Mouse (Mus musculus) heart, postnatal 4 days (tissue): Measurements from ENCODE around the gene Krt18. TPM values are rescaled to one million over a fixed set of nuclear protein-coding genes. Genes with fewer than 3 reads are reported as not detected.
A peak's percentile ranks its signal among the peaks of the same experiment; 100 is the strongest.
"Not testable (repeated sequence)": the region's sequence is repeated elsewhere in the genome, so short reads cannot be mapped to it uniquely, and the experiment has no call there.

Source experiments
- DNase-seq: peaks from one replicate; pipeline ENCODE4 v3.0.0; 2021
- total RNA-seq, 2 experiments: library from RNA; stranded (reverse); gene quantifications; 2 replicates each; pipeline ENCODE4 v1.2.3; 2021

The Krt18 gene
- total RNA-seq, 2 experiments from 2014 or later = 14.9 to 15.4 TPM

DNA sequence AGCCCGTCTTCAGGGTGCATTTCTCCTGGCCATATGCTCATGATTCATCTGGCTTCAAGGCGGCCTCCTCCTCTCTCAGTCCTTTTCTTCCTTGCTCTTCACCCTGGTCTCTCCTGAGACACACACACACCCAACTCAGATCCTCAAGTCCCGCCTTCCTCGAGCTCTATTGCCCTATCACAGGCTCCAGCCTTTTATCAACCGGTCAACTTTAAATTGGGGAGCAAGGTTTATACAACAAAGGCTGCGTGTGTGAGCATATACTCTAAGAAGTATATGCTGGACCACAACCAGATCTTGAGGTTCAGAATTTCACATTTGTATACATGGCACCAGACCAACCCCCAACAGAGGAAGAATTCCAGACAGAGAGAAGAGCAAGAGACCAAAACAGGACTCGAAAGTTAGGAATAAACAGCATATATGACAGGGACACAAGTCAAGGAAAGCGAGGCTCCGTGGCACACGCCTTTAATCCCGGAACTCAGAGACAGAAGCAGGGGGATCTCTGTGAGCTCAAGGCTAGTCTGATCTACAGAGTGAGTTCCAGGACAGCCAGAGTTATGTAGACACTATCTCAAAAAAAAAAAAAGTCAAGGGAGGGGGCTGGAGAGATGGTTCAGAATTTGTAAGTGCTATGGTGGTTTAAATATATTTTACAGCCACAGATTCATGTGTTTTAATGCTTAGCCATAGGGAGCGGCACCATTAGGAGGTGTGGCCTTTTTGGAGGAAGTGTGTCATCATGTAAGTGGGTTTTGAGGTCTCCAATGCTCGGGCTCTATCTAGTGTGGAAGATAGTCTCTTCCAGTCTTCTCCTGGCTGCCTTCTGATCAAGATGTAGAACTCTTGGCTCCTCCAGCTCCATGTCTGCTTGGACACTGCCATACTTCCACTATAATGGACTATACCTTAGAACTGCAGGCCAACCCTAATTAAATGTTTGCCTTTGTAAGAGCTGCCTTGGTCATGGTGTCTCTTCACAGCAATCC lies 42.8 kb downstream of the Krt18 start:
- no peak for DNase-seq

DNA sequence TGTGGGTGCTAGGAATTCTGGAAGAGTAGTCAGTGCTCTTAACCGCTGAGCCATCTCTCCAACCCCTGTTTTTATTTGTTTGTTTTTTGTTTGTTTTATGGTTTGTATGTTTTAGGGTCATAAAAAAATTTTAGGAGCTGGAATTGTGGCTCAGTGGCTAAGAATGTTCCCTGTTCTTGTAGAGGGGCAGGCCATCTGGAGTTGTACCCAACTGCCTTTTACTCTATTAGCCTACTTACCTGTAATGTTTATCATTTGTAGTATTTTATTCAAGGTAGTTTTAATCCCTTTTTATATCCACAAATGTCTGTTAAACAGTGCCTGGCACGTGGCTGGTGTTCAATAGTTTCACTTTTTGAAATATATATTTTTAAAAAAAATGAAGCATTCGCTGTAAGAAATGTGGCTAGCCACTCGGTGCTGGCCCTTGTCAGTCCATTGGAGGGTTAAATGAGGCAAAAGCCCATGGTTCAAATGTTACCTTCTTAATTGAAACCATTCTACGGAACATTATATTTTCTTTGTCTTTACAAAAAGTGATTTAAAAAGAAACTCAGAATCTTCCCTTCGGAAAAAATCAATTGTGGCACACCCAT lies 45.1 kb downstream of the Krt18 start:
- DNase-seq = no peak

DNA sequence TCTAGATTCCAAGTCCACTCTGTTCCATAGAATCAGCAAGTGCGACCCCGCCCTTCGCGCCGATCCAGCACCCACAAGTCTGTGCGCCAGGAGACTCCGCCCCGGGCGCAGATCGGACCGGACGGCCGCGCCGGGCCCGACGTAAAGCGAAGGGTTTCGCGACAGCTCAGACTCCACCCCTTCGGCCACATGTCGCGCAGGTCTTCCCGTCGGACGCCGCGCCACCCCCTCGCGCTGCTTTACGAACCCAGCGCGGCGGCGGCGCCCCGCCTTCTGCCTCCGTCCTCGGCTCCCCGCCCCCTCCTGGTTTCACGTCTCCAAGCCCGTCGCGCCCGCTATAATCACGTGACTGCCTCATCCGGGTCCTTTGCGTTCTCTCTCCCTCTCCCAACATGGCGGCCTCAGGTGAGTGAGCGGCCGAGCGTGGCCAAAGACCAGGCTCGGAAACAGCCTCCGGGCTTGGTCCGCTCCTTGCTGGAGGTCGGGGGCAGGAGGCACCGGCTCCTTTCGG lies 45.6 kb downstream of the Krt18 start, which contains the start of gene Eif4b:
Gene Eif4b (plus strand): TSS at position 215 of the 511 bp plus-strand sequence.
- peak; percentile 99 for DNase-seq

DNA sequence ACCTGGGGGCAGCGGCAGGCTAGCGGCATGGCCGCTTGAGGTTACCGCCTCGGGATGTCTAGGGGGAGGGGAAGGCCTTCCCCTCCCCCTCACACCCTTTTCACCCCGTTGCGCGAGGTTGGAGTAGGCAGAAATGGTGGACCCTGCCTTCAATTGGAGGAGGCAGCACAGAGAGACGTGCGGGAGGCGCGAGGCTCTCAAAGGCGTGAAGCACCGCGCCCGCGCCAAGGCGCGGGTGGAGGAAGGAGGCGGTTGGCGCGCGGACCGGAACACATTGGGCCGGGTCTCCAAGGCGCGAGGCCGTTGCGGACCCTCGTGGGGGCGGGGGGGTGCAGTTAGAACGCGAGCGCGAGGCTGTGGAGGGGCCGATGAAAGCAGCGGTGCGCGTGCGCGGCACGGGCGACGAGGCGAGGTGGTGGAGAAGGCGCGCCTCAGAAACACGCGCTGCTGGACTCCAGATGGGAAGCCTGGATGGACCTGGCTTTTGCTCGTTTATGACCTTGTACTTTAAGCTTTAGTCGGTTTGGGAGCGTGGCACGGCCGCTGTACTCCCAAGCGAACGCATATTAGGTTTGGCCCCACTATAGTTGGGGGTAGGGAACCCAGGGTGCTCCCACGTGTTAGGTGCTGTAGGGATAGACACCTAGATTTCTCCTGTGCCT lies 46.2 kb downstream of the Krt18 start:
- DNase-seq = peak; percentile 73

DNA sequence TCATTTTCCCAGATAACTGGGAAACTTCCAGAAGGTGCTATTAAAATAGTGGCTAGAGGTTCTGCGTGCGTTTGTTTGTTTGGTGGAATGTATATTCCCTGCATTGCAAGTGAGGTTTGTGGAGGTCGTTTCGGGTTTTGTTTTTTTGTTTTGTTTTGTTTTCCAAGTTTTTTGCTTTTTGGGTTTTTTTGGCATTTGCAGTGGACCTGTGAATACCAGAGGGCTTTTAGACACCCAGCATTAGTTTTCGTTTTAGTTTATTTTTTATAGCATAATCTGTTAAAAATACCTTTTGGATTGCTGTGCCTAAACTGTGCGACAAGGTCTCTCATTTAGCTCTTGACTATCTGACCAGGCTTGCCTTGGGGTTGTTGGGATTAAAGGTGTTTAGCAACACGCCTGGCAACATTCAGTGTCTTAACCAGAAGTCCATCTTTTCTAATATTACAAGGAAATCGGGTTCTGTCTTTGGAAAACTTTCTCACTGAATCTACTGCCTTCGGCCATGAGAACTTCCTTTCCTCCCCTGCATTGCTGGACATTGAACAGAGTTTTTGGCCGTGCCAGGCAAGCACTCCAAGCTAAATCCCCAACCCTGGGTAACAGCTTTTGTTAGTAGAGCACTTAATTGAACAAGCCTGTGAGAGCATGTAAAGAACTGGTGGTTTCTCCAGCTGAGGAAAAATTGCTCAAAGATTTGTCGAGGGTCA lies 47.1 kb downstream of the Krt18 start:
- no peak for DNase-seq

DNA sequence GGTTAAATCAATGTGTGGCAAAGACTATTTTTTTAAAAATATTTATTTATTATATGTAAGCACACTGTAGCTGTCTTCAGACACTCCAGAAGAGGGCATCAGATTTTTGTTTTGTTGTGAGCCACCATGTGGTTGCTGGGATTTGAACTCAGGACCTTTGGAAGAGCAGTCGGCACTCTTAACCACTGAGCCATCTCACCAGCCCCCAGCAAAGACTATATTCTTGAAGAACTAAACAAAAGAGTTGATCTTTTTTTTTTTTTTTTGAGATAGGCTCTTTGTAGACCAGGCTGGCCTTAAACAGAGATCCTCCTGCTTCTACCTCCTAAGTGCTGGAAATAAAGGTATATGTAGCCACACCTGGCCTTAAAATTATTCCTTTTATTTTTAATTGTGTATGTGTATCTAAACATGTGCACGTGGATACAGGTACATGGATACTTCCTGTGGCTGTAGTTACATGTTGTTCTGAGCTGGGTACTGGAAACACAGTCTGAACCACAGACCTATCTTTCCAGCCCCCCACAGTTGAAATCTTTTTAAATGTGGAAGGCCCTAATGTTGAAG lies 49.2 kb downstream of the Krt18 start:
- no peak for DNase-seq

DNA sequence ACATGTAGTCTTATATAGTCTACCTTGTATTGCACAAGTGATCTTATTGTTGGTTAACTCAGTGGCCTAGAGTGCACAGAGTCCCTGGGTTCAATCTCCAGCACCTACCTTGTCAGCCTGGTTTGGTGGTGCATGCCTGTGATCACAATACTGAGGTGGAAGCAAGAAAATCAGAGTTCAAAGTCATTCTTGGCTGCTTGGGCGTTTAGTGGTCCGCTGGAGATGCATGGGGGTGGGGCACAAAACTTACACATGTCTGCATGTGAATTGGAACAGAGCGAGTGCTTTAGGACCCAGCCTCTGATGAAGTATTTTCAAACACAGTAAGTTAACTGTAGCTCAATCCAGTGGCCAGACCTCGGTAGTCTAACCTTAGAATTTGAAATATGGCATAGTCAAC lies 51.2 kb downstream of the Krt18 start:
- no peak for DNase-seq

DNA sequence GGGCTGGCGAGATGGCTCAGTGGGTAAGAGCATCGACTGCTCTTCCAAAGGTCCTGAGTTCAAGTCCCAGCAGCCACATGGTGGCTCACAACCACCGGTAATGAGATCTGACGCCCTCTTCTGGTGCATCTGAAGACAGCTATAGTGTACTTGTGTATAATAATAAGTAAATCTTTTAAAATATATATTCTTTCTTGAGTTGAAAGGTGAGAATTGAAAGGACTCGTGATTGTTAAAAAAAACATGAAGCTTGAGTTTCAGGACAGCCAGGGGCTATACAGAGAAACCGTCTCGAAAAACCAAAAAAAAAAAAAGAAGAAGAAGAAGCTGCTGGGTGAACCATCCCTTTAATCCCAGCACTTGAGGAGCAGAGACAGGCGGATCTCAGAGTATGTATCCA lies 51.9 kb downstream of the Krt18 start:
- not testable (repeated sequence) for DNase-seq

DNA sequence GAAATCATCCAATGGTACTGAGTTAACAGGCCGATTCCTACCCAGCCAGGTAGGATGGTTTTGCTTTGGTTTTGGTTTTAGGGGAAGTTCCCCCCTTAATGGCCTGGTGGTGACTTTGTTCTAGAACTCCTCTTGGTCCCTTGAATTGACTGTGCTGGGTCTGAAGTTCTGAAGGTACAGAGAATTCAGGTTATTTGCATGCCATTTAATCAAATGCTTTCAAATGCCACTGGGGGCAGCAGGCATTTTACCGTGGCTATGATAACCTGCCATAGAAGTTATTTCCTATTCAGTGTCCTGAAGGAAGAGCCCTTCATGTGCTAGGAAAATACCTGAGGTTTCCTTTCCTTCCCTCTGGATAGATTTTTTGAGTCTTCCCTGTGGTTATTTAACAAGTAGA lies 52.4 kb downstream of the Krt18 start:
- no peak for DNase-seq

Other genes with a start within 250 kb of the Krt18 start
- not detected for gene Krt72, start 241.7 kb upstream of the Krt18 start, total RNA-seq
- not detected for gene Krt73, start 225.8 kb upstream of the Krt18 start, total RNA-seq
- gene Krt2, start 210.0 kb upstream of the Krt18 start, total RNA-seq = not detected
- not detected for gene Krt1, start 177.4 kb upstream of the Krt18 start, total RNA-seq
- not detected for gene Krt77, start 158.5 kb upstream of the Krt18 start, total RNA-seq
- gene Krt76, start 135.3 kb upstream of the Krt18 start, total RNA-seq = not detected
- not detected for gene Krt4, start 103.4 kb upstream of the Krt18 start, total RNA-seq
- under 1 TPM; 0.25 to 0.45 TPM for gene Krt79, start 87.9 kb upstream of the Krt18 start, total RNA-seq
- gene Krt78, start 73.9 kb upstream of the Krt18 start, total RNA-seq = under 1 TPM in 1 of 2 experiments, not detected in 1; 0.07 TPM
- gene Krt8, start 23.7 kb upstream of the Krt18 start, total RNA-seq = 1 to 10 TPM; 6.2 to 6.4 TPM
- 100 to 1,000 TPM; 142 to 145 TPM for gene Eif4b, start 45.6 kb downstream of the Krt18 start, total RNA-seq
- gene Tns2, start 72.2 kb downstream of the Krt18 start, total RNA-seq = 10 to 100 TPM; 65.8 to 70.3 TPM
- gene Spryd3, start 108.1 kb downstream of the Krt18 start, total RNA-seq = 10 to 100 TPM; 19.9 to 22.6 TPM
- gene Igfbp6, start 116.2 kb downstream of the Krt18 start, total RNA-seq = 10 to 100 TPM; 10.0 to 12.5 TPM
- gene Soat2, start 122.3 kb downstream of the Krt18 start, total RNA-seq = under 1 TPM; 0.11 to 0.17 TPM
- gene Zfp740, start 175.1 kb downstream of the Krt18 start, total RNA-seq = 10 to 100 TPM; 45.3 to 49.4 TPM
- 10 to 100 TPM; 26.8 to 29.9 TPM for gene Csad, start 176.5 kb downstream of the Krt18 start, total RNA-seq
- 1 to 10 TPM in 1 of 2 experiments, under 1 TPM in 1; 0.98 to 1.0 TPM for gene Itgb7, start 203.8 kb downstream of the Krt18 start, total RNA-seq
- 10 to 100 TPM; 12.9 to 16.6 TPM for gene Rarg, start 229.3 kb downstream of the Krt18 start, total RNA-seq
- not detected for gene Gm9918, start 242.4 kb downstream of the Krt18 start, total RNA-seq